Mouse (Mus musculus): ENCODE data around the gene Rufy3.

Rufy3 gene

DNA sequence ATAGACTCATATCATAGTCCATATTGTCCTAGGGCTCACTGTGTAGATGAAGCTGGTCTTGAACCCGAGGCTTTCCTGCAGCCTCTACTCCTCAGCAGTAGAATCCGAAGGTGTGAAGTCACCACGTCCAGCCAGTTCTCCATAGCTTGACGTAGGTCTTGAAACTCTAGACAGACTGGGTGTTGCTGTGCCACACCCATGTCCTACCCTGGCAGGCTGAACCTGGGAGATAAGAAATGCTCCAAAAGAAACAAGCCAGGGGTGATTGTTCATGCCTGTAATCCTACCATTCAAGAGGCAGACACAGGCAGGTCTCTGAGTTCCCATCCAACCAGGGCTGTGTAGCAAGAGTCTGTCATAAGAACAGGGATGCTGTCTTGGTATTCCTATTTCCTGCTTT, 62.7 kb downstream of the Rufy3 start:
- DNase-seq (ENCODE audit: extremely low spot score, low read depth, low spot score): no peak

DNA sequence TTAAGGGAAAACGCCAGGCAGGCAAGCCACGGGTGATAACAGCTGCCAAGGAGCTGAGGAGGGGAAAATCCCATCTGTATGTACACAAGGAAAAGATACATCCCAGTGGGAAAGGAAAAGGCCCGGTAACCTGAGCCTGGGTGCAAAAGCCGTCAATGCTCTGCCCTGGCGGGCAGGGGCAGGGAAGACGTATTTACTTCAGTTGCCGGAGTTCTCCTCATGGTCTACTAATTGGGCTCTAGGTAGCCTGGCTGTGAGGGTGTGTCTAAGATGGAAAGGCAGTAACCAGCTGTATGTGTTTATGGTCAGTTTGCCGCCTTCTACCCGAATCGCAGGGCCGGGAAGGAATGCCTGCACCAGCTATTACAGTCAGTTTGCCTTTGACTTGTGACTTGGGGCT, 64.3 kb downstream of the Rufy3 start:
- no peak for DNase-seq (ENCODE audit: extremely low spot score, low read depth, low spot score)

DNA sequence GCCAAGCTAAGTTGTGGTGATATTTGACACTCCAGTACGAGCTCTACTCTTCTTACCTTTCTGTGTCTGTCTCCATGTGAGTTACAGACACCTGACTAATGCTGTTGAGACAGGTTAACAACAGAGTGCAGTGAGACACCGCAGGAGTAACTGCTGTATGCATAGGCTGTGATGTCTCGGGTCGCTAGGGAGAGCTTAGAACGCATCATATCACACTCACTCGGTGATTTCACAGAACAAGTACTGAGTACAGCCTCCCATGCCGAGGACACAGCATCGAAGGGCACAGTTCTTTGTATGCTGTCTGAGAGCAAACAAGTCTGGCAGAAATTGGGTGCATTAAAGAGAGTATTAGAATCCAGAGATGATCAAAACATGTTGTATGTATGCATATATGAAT, 65.1 kb downstream of the Rufy3 start:
- no peak for DNase-seq (ENCODE audit: extremely low spot score, low read depth, low spot score)

DNA sequence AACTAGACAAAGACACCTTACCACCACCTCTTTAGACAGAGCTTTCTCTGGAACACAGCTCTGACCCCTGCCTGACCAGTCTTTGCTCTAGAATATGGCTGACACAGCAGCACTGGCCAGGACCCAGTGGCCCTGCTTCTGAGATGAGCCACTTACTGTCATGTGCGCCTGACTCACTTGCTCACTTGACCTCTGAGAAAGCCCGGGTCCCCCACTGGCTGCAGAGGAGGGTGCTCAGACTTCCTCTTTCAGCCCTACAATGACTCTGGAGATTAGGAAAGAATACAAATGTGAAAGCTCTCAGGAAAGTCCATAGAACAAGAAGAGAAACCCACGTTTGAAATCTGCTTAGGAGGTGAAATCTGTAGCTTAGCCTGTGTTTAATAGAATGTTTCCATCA, 66.0 kb downstream of the Rufy3 start:
- DNase-seq (ENCODE audit: extremely low spot score, low read depth, low spot score): no peak

DNA sequence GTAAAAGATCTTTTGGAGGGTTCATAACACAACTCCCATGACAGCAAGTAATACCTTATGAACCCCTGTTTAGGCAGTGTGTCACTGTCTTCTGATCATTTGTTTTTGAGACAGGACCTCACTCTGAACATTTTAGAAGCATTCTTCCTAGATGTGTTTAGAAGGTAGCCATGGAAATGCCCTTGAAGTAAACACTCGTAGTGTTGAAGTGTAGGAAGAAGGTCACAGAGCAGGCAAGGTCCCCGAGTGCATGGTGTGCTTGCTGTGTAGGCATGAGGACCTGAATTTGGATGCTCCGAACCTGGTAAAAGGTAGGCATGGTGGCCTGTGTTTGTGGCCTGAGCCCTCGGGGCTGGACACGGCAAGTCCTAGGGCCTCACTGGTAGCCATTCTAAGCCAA, 66.7 kb downstream of the Rufy3 start:
- no peak for DNase-seq (ENCODE audit: extremely low spot score, low read depth, low spot score)

DNA sequence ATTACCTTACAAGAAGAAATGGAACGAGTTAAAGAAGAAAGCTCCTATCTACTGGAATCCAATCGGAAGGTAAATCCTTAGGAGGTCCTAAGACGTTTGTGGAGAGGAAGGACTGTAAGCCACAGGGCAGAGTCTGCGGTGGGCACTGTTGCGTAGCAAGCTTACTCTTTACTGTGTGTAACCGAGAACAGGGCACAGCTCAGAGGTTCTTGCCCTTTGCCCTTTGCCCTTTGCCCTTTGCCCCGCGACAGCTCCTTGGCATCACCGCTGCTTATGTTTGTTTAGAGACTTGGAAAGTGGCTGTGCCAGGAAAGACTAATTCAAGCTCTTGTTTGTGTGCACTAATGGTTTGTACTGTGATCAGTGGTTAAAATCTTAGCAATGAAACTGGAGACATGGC, 67.6 kb downstream of the Rufy3 start:
- no peak for DNase-seq (ENCODE audit: extremely low spot score, low read depth, low spot score)

DNA sequence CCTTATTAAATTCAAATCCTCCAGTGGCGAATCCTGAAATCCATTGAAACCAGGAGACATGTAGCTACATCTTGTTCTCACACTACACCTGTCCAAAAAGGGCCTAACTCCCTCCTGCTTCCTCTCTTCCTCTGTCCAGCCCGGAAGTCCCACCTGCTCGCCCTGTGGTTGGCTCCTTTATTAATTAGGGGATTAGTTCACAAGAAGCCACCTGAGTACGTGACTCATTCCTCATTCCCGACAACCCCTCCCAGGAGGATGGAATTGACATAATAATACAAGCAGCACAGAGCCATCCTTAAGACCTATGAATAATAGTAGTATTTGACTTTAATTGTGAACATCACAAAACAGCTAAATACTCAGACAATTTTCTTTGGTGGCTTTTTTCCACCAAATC, 69.2 kb downstream of the Rufy3 start:
- DNase-seq (ENCODE audit: extremely low spot score, low read depth, low spot score): no peak

DNA sequence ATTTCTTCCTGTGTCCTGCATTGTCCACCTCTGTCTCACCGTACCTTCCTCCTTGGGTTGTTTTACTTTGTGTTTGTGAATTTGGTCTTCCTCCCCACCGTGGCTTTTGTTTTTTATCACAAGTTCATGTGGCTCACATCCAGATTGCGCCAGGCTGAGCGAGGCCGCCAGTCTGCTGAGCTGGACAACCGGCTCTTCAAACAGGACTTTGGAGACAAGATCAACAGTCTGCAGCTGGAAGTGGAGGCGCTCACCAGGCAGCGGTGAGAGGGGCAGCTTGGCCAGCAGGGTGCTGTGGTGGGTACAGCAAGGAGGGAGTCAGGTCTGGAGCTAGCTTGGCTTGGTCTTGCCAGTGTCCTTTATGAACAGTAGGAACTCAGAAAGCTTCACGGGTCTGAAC, 77.9 kb downstream of the Rufy3 start:
- DNase-seq (ENCODE audit: extremely low spot score, low read depth, low spot score): no peak

DNA sequence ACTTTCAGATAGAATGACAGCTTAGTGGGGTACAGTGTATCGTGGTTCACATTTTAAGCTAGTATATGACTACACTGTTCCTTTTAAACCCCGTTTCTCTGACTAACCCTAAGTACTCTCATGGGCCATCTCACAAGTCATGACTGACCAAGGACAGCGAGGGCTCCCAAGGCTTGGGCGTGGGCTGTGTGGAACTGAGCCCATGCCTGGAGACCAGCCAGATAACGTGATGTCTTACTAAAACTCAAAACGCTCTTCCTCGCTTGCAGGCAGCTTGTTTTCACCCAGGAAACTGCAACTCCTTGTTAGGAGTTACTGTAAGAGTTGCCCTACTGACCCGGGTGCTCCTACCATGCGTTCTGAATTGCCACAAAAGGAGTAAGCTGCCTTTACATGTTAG, 78.7 kb downstream of the Rufy3 start:
- no peak for DNase-seq (ENCODE audit: extremely low spot score, low read depth, low spot score)

DNA sequence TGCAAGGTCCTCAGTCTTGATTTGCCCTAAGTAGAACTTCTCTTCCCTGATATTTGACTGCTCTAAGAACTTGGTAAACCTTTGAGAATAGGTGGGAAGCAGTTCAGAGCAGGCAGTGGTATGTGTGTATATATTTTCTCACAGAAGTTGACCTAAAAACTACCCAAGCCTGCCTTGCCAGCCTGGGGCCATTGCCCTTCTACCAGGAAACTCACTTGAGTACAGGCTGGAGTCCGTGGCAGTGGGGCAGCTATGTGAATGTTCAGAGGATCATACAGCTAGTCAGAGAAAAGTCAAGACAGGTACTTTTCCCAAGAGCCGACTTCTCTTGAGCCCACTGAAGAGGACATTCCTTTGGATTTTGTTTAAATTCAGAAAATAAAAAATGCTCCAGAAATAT, 80.1 kb downstream of the Rufy3 start:
- no peak for DNase-seq (ENCODE audit: extremely low spot score, low read depth, low spot score)

DNA sequence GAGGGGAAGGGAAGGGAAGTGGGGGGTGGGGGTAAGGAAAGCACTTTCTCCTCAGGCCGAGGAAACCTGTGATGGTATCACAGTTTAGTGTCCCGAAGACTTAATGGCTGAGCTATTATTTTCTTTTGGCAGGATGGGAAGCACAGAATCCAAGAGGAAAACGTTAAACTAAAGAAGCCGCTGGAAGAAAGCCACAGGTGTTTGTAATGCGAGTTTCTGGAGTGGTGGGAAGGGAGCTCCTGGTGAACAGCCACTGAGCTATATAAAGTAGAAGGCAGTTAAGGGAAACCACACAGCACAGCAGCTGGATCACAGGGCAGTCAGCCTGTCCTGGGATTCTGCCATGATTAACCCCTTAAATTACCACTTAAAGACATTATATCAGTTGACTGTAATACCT, 80.6 kb downstream of the Rufy3 start:
- no peak for DNase-seq (ENCODE audit: extremely low spot score, low read depth, low spot score)

DNA sequence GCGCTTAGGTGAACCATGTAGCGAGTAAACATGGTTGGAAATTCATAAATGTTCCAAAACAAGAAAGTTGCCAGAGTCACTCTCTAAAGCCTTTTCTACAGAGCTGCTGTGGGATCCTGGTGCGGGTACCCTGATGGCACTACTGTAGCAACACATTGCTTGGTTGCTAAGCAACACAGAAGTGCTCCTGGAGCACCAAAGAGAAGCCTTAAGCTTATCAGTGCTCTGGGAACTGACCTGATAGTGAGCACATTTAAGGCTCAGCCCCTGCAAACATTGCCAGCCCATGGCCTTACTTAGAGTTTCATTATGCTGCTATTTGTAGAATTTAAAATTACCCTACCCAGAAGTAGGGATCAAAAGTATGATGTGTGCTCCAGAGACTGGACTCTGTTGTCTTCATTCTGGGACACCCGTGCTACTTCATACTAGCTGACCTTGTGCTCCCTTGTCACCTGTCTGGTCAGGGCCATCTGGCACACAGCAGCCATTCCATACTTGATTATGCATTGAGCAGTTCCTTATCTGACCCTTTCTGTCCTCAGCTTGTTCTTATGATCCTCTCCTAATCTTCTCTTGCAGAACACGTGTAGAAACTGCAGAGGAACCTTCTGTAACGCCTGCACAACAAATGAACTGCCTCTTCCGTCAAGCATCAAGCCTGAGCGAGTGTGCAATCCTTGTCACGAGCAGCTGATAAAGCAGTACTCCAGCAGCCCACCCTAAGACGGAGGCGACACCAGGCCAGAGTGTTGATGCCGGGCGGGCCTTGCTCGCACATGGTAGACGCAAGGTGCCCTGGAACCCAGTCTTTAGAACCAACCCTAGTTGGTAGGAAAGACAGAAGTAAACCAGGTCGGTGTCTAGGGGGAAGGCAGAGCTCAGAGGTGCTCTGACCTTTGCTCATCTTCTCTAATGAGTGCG, 84.7 kb downstream of the Rufy3 start:
- DNase-seq (ENCODE audit: extremely low spot score, low read depth, low spot score): no peak

DNA sequence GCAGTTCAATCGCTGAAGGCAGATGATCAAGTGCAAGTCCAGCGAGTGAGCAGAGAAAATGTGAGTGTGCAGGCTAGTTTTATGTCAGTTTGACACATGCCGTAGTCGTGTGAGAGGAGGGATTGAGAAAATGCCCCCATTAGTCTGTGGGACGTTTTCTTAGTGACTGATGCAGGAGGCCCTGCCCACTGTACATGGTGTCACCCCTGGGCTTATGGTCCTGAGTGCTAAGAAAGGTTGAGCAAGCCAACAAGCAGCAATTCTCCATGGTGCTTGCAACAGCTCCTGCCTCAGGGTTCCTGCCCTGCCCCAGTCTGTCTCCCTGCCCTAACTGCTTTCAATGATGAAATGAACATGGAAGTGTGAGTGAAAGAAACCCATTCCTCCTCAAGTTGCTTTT, 87.7 kb downstream of the Rufy3 start:
- DNase-seq (ENCODE audit: extremely low spot score, low read depth, low spot score): no peak

DNA sequence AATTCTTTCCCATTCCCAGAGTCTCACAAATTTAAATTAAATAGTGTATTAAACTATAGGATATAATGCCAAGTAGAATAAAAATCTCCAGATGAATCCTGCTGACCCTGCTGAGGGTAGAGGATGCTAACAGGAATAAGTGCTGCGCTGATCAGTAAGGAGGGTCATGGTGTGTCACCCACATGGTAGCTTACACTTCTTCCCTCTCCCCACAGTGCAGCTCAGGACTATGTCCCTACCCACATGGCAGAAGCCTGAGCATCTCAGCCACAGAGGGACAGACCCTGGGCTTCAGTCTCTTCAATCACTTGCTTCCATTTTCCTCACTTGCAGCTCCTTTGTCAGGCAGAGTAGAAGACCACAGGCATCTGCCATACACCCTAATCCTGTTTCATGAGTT, 93.0 kb downstream of the Rufy3 start:
- no peak for DNase-seq (ENCODE audit: extremely low spot score, low read depth, low spot score)

DNA sequence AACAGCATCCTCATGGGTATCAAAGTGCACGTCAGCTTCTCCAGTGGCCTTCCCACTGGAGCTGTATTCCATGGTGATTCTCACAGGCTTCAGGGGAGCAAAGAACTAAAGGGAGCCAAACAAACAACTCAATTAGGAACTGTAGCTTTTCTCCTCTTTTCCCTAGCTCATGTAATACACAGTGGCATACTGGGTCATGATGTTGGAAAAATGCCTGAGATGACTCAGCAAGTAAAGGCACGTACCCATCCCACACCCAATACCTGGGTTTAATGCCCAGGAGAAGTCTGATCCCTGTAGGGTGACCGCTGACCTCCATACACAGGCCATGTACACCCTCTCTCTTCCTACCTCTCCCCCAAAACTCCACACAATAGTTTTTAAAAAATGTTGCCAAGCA, 98.3 kb downstream of the Rufy3 start:
- no peak for DNase-seq (ENCODE audit: extremely low spot score, low read depth, low spot score)

DNA sequence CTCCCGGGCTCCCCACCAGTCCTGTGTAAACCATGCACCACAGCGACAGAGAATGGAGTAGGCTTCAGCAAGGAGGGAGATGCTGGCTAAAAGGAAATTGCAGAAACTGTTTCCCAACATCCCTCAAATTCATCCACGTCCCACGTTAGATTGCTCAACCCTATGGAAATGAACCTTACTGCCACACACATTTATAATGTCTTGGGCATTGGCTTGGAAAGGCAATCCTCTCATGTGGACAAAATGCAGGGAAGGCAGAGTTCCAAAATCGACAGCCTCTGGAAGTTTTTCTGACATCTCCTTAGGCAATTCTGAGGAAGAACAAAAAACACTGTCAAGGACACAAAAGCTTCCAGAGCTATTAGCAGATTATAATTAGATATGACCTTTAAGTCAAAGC, 99.0 kb downstream of the Rufy3 start:
- DNase-seq (ENCODE audit: extremely low spot score, low read depth, low spot score): no peak

DNA sequence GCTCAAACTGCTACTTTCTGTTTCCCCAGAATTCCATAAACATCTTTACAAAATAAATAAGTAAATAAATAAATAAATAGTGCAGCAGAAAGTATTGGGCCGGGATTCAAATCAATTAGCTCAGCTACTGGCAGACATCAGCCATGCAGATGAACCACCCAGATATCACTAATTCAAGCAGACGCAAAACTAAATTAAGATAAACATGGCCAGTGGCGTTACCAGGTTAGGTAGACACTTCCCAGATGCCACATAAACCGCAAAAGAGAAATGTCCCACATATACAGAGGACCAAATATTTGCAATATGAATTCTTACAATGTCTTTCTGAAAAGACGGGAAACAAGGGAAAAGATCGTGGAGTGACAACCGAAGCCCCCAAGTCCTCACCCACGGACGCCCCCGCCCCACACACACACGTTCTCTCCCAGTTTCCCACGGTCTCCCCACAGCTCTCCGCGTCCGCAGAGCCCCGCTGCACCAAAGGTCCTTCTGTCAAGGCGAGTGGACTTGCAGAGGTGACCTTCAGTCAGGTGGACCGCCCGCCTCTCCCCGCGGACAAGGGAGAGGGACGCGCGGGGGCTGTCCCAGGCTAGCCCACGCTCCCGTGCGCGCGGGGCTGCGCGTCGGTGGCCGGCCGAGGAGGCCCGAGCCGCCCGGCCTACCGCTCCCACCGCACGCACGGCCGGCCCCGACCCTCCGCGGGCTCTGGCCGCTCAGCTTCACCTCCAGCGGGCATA, 110.0 kb downstream of the Rufy3 start:
- DNase-seq (ENCODE audit: extremely low spot score, low read depth, low spot score): no peak

DNA sequence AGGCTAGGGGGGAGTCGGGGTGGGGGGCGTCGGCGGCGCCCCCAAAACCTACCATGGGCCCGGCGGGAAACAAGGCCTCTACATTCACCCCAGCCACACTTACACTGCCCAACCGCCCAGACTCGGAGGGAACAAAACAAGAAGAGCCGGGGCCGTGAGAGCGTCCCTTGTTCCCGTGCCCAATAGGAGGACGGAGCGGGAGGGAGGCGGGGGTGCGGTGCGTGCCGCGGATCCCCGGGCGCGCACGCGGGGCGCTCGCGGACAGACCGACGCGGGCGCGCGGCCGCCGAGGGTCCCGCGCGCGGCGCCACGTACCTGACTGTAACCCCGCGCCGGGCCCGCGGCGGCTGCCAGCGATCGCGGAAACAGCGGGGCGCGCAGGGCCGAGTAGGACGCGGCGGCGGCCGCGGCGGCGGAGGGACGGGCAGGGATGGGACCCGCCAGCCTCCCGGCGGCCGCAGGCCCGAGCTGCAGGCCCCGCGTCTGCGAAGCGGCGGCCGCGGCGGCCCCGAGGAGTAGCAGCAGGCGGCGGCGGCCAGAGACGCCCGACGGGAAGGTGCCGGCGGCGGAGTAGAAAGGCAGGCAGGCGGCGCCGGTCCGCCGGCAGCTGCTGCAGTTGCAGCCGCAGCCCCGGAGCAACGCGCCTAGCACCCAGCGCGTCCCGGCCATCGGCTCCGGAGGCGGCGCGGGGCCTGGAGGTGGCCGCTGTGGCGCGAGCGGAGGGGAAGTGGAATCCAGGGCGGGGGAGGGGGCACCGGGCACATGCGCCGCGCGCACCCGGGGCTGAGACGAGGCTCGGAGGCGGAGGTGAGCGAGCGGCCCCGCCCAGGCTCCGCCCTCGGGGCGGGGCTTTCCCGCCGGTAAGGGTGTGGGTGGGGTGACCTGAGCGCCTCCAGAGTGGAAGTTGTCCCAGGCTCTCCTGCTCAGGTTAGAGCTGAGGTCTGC, 110.9 kb downstream of the Rufy3 start, which contains the start of gene Grsf1:
Grsf1 (minus strand) TSS at position 729 of the 945 bp plus-strand sequence.
- DNase-seq (ENCODE audit: extremely low spot score, low read depth, low spot score): no peak

DNA sequence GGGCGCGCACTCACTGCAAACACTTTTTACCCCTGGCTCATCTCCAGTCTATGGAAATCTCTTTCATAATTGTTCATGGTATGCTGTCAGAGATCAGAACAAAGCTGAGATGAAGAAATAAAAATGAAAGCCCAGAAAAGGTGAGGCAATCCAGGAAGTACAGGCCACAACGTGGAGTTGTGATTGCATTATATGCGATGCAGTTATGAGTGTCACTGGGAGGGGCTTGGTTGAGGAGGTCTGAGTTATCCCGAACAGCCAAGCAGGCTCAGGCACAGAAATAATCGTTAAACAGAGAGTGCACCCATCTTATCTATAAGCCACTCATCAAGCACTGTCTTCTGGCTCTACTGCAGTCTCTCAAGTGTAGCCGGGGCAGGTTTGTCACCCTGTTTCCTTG, 114.1 kb downstream of the Rufy3 start:
- DNase-seq (ENCODE audit: extremely low spot score, low read depth, low spot score): no peak

DNA sequence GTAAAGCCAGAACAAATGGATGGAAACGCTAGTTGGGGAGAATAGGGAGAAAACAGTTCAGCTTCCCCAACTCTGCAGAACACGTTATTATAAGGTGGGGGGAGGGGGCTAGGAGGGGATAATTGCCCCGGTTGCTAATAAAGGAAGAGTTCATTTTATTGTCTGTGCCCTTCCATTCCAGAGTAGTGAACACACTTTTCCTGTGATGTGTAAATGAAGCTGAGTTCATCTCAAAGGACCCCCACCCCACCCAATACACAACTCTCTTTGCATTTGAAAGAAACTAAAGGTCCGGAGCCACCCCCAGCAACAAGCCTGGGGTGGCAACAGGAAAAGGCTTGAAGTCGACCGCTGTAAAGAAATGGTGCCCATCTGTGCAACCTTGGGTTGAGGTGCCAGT, 114.5 kb downstream of the Rufy3 start:
- no peak for DNase-seq (ENCODE audit: extremely low spot score, low read depth, low spot score)

DNA sequence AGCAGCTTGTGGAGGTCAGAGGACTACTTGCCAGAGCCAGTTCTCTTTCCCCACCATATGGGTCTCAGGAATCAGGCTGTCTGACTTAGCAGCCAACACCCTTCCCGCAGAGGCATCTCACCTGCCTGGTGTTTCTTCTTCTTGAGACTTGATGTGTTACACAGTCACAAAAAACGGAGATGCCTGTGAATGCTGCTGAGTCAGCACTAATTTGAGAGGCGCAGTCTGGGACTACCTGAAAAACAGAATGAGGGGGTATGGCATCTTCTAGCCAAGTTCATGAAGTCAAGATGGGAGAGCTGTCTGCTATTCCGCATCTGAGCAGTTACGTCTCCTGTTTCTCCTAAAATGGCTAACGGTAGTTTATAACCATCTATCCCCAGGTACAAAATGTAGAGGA, 115.7 kb downstream of the Rufy3 start:
- DNase-seq (ENCODE audit: extremely low spot score, low read depth, low spot score): no peak
